Mouse (Mus musculus) myocyte (in vitro differentiated cells): ENCODE results near the gene Ccdc167. TPM values are rescaled to one million over a fixed set of nuclear protein-coding genes. Genes with fewer than 3 reads are reported as not detected.

Source experiments
- H3K27me3 ChIP-seq: one replicate; pipeline ENCODE4 v1.6.1; 2011; ENCODE audit not compliant: control insufficient read depth, insufficient read depth, insufficient read length
- H3K36me3 ChIP-seq: one replicate; pipeline ENCODE4 v1.6.1; 2011; ENCODE audit not compliant: control insufficient read depth, insufficient read depth
- H3K4me2 ChIP-seq: one replicate; pipeline ENCODE4 v1.6.1; 2011; ENCODE audit warnings: low read depth, control low read depth
- H3K4me3 ChIP-seq: one replicate; pipeline ENCODE4 v1.5.1; 2011; ENCODE audit warnings: mild to moderate bottlenecking, control low read depth, moderate library complexity
- H3K79me2 ChIP-seq: one replicate; pipeline ENCODE4 v1.6.1; 2011; ENCODE audit not compliant: control insufficient read depth, insufficient read depth
- H3ac ChIP-seq: one replicate; pipeline ENCODE4 v1.6.1; 2011; ENCODE audit not compliant: control insufficient read depth, insufficient read length
- CEBPB ChIP-seq: IDR thresholded peaks from 2 replicates; pipeline ENCODE4 v1.6.1; 2011; ENCODE audit warnings: mild to moderate bottlenecking, moderate library complexity; ENCODE audit not compliant: poor library complexity, insufficient read depth, severe bottlenecking
- E2F4 ChIP-seq: IDR thresholded peaks from one replicate; pipeline ENCODE4 v1.6.1; 2011; ENCODE audit warnings: mild to moderate bottlenecking, control low read depth, moderate library complexity; ENCODE audit not compliant: insufficient read depth
- MAX ChIP-seq: IDR thresholded peaks from one replicate; pipeline ENCODE4 v1.6.1; 2011; ENCODE audit warnings: low read depth, mild to moderate bottlenecking, control low read depth
- MYOD1 ChIP-seq, 3 experiments: IDR thresholded peaks; one replicate each; pipeline ENCODE4 v1.6.1; 2011; ENCODE audit warnings: control low read depth in 2 of 3, low read depth in 2 of 3, mild to moderate bottlenecking in 2 of 3, moderate library complexity in 1 of 3; ENCODE audit not compliant: insufficient read length in 2 of 3, control insufficient read depth in 1 of 3
- MYOG ChIP-seq, 3 experiments: IDR thresholded peaks; one replicate each; pipeline ENCODE4 v1.6.1; 2011; ENCODE audit warnings: control low read depth in 2 of 3, low read depth in 2 of 3, mild to moderate bottlenecking in 2 of 3; ENCODE audit not compliant: insufficient read length in 2 of 3, control insufficient read depth in 1 of 3, insufficient read depth in 1 of 3
- POLR2A ChIP-seq: IDR thresholded peaks from one replicate; pipeline ENCODE4 v1.6.1; 2011; ENCODE audit warnings: low read depth, mild to moderate bottlenecking, control low read depth, moderate library complexity; ENCODE audit not compliant: insufficient read length
- POLR2AphosphoS2 ChIP-seq: IDR thresholded peaks from one replicate; pipeline ENCODE4 v1.6.1; 2011; ENCODE audit warnings: low read depth, control low read depth; ENCODE audit not compliant: insufficient read length
- REST ChIP-seq: IDR thresholded peaks from one replicate; pipeline ENCODE4 v1.6.1; 2011; ENCODE audit warnings: mild to moderate bottlenecking, control low read depth, moderate library complexity; ENCODE audit not compliant: insufficient read depth, insufficient read length
- SRF ChIP-seq: IDR thresholded peaks from one replicate; pipeline ENCODE4 v1.6.1; 2011; ENCODE audit warnings: low read depth; ENCODE audit not compliant: control insufficient read depth, insufficient read length
- TCF12 ChIP-seq: IDR thresholded peaks from one replicate; pipeline ENCODE4 v1.6.1; 2011; ENCODE audit warnings: mild to moderate bottlenecking, control low read depth; ENCODE audit not compliant: poor library complexity, insufficient read depth, severe bottlenecking
- TCF3 ChIP-seq: IDR thresholded peaks from one replicate; pipeline ENCODE4 v1.6.1; 2011; ENCODE audit warnings: low read depth, control low read depth; ENCODE audit not compliant: insufficient read length
- USF1 ChIP-seq: IDR thresholded peaks from one replicate; pipeline ENCODE4 v1.6.1; 2011; ENCODE audit warnings: low read depth, mild to moderate bottlenecking, control low read depth, moderate library complexity
- polyA plus RNA-seq: library from polyadenylated mRNA; unstranded; fragments of >200 nt; fragmentation: generic; extraction: Trizol; gene quantifications from one replicate; pipeline ENCODE4 v1.2.1, GENCODE M21; 2012; ENCODE audit warnings: missing spikeins

The Ccdc167 gene
- polyA plus RNA-seq, 1 experiment = 6.0 TPM

- no peak overlapping the region for H3ac ChIP-seq
- H3K79me2 ChIP-seq = no peaks in the 10 kb centered on the region
- TF ChIP-seq SRF (no peak), E2F4 (no peak), MAX (no peak), TCF3 (no peak), MYOG (IDR thresholded peaks at IDR 0.05; ENCODE audit: control insufficient read depth in 1 of 3, insufficient read depth in 1 of 3, insufficient read length in 2 of 3, low read depth in 2 of 3) (no peak), MYOD1 (IDR thresholded peaks at IDR 0.05; ENCODE audit: control insufficient read depth in 1 of 3, insufficient read length in 2 of 3, low read depth in 2 of 3) (no peak), TCF12 (no peak), CEBPB (no peak), POLR2A (no peak)
- H3K36me3 ChIP-seq = no peaks in the 10 kb centered on the region
- peaks cover 5% of the 10 kb centered on the region for H3K27me3 ChIP-seq
- no peak overlapping the region for H3K4me3 ChIP-seq
- no peak overlapping the region for H3K4me2 ChIP-seq
Observed at GRCm38 (mm10) chr17:29728082-29728481, 11.2 kb upstream of the Ccdc167 start.

- H3ac ChIP-seq = no peak overlapping the region
- no peaks in the 10 kb centered on the region for H3K27me3 ChIP-seq
- H3K79me2 ChIP-seq = no peaks in the 10 kb centered on the region
- TF ChIP-seq E2F4 (no peak), CEBPB (no peak), POLR2AphosphoS2 (no peak), USF1 (no peak), TCF3 (no peak), MAX (no peak), REST (no peak), MYOD1 (IDR thresholded peaks at IDR 0.05; ENCODE audit: control insufficient read depth in 1 of 3, insufficient read length in 2 of 3, low read depth in 2 of 3) (no peak), MYOG (IDR thresholded peaks at IDR 0.05; ENCODE audit: control insufficient read depth in 1 of 3, insufficient read depth in 1 of 3, insufficient read length in 2 of 3, low read depth in 2 of 3) (no peak), TCF12 (no peak), SRF (no peak), POLR2A (no peak)
- no peak overlapping the region for H3K4me3 ChIP-seq
- H3K36me3 ChIP-seq = no peaks in the 10 kb centered on the region
- H3K4me2 ChIP-seq = no peak overlapping the region
Observed at GRCm38 (mm10) chr17:29725027-29725620, 8.3 kb upstream of the Ccdc167 start.

GRCm38 (mm10) chr17:29724610-29725009 lies 7.8 kb upstream of the Ccdc167 start:
- H3K4me2 ChIP-seq = no peak overlapping the region
- H3ac ChIP-seq = no peak overlapping the region

GRCm38 (mm10) chr17:29720755-29721365 lies 4.0 kb upstream of the Ccdc167 start:
- TF ChIP-seq E2F4 (no peak), USF1 (no peak), CEBPB (no peak), SRF (no peak), MYOD1 (IDR thresholded peaks at IDR 0.05; ENCODE audit: control insufficient read depth in 1 of 3, insufficient read length in 2 of 3, low read depth in 2 of 3) (no peak), MYOG (IDR thresholded peaks at IDR 0.05; ENCODE audit: control insufficient read depth in 1 of 3, insufficient read depth in 1 of 3, insufficient read length in 2 of 3, low read depth in 2 of 3) (no peak)
- Histone ChIP-seq H3K4me3 (no peak overlapping the region), H3K4me2 (no peak overlapping the region), H3K27me3 (no peaks in the 10 kb centered on the region), H3K36me3 (no peaks in the 10 kb centered on the region), H3K79me2 (peaks cover 8% of the 10 kb centered on the region), H3ac (no peak overlapping the region)

More at GRCm38 (mm10) chr17:29724610-29725009, 7.8 kb upstream of the Ccdc167 start:
- no peak for TF ChIP-seq MYOG (IDR thresholded peaks at IDR 0.05; ENCODE audit: control insufficient read depth in 1 of 3, insufficient read depth in 1 of 3, insufficient read length in 2 of 3, low read depth in 2 of 3)
- TF ChIP-seq CEBPB = no peak
- no peak for TF ChIP-seq E2F4
- TF ChIP-seq TCF12 = no peak
- no peak for TF ChIP-seq TCF3
- TF ChIP-seq SRF = no peak
- TF ChIP-seq REST = no peak
- no peak for TF ChIP-seq MAX
- TF ChIP-seq USF1 = no peak
- no peak for TF ChIP-seq POLR2A
- no peak for TF ChIP-seq MYOD1 (IDR thresholded peaks at IDR 0.05; ENCODE audit: control insufficient read depth in 1 of 3, insufficient read length in 2 of 3, low read depth in 2 of 3)
- no peak for TF ChIP-seq POLR2AphosphoS2
- H3K36me3 ChIP-seq = no peaks in the 10 kb centered on the region
- H3K4me3 ChIP-seq = no peak overlapping the region
- H3K79me2 ChIP-seq = no peaks in the 10 kb centered on the region
- no peaks in the 10 kb centered on the region for H3K27me3 ChIP-seq
